Mouse (Mus musculus) kidney, adult 2 months (tissue): ENCODE results near the gene Sdr39u1.

Experiments used
- CTCF ChIP-seq: fragments of 200-500 bp; conservative IDR thresholded peaks from 2 replicates; pipeline ENCODE4 v1.5.1; 2011; ENCODE audit warnings: low read depth, mild to moderate bottlenecking, control low read depth, low read length, moderate library complexity, mixed read lengths; ENCODE audit not compliant: insufficient read depth, insufficient read length
- POLR2A ChIP-seq: fragments of 200-500 bp; IDR thresholded peaks from one replicate; pipeline ENCODE4 v1.6.1; 2011; ENCODE audit warnings: low read depth, low read length, control low read depth

GRCm38 (mm10) chr14:55866962-55867361 is 33.1 kb downstream of the Sdr39u1 start:
- peak; percentile 67 for TF ChIP-seq CTCF
- no peak for TF ChIP-seq POLR2A
